Mouse (Mus musculus) CH12.LX (cell line): Measurements from ENCODE around the gene App.

Source experiments
- CHD2 ChIP-seq: IDR thresholded peaks from 2 replicates; pipeline ENCODE4 v1.6.1; 2011; ENCODE audit warnings: low read length, improper control_type of control experiment
- CTCF ChIP-seq, 2 experiments: IDR thresholded peaks in 1 of 2; conservative IDR thresholded peaks in 1 of 2; 2 replicates each; pipeline ENCODE4 v1.5.1; 2011 to 2012; ENCODE audit warnings: low read depth in 2 of 2, low read length in 2 of 2, improper control_type of control experiment in 1 of 2, inconsistent platforms in 1 of 2, mild to moderate bottlenecking in 1 of 2, moderate library complexity in 1 of 2
- HCFC1 ChIP-seq: IDR thresholded peaks from 2 replicates; pipeline ENCODE4 v1.6.1; 2012; ENCODE audit warnings: low read depth, mild to moderate bottlenecking, inconsistent platforms, low read length, improper control_type of control experiment
- MAFK ChIP-seq: IDR thresholded peaks from 2 replicates; pipeline ENCODE4 v1.6.1; 2011; ENCODE audit warnings: low read length, improper control_type of control experiment; ENCODE audit not compliant: insufficient replicate concordance
- MYC ChIP-seq: IDR thresholded peaks from 2 replicates; pipeline ENCODE4 v1.6.1; 2011; ENCODE audit warnings: low read depth, mild to moderate bottlenecking, improper control_type of control experiment, low read length
- NELFE ChIP-seq: IDR thresholded peaks from 2 replicates; pipeline ENCODE4 v1.6.1; 2011; ENCODE audit warnings: low read depth, low read length, improper control_type of control experiment
- POLR2AphosphoS2 ChIP-seq: IDR thresholded peaks from 2 replicates; pipeline ENCODE4 v1.6.1; 2011; ENCODE audit warnings: low read depth, low read length, improper control_type of control experiment
- TBP ChIP-seq: conservative IDR thresholded peaks from 2 replicates; pipeline ENCODE4 v1.6.1; 2011; ENCODE audit warnings: low read depth, low read length, improper control_type of control experiment
- ZMIZ1 ChIP-seq: IDR thresholded peaks from 2 replicates; pipeline ENCODE4 v1.6.1; 2012; ENCODE audit warnings: low read depth, mild to moderate bottlenecking, inconsistent platforms, low read length, improper control_type of control experiment

GRCm38 (mm10) chr16:85215173-85215572 is 41.6 kb upstream of the App start:
- TF ChIP-seq NELFE (no peak), CTCF (conservative IDR thresholded peaks at IDR 0.05 in 1 of 2, IDR thresholded peaks at IDR 0.05 in 1 of 2; ENCODE audit: low read depth in 2 of 2, low read length in 2 of 2) (no peak), CHD2 (no peak), TBP (no peak), POLR2AphosphoS2 (no peak), MYC (no peak), HCFC1 (no peak), MAFK (no peak), ZMIZ1 (no peak)
